Mouse (Mus musculus) ZHBTc4 (cell line): ENCODE measurements around the gene Mgrn1.
A peak's percentile ranks its signal among the peaks of the same experiment; 100 is the strongest.

Source experiments
- DNase-seq: peaks from one replicate; pipeline ENCODE4 v3.0.0-alpha.2; 2011; ENCODE audit warnings: low read depth, low spot score

The Mgrn1 gene

DNA sequence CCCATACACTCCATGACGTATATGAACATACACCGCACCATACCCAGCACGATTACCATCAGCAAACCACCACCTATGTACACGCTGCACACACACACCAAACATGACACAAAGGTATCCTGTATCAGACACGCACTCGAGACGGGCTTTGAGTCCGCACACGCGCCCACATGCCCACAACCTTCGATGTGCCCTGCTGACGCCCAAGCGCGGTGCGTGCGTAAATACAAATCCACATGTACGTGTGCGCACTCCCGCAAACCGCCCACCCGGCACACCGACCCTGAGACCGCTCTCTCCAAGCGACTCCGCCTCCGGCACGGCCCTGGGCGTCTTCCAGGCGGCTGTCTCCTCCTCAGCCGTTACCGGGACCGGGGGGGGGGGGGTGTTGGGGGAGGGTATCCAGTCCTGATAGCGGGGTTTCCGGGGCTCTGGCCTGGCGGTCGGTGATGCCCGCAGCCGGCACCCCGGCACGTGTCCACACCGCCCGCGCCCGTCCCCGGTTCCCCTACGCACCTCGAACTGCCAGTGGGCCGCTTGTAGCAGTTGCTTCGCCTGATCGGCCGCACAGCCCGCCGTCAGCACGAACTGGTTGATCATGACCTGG, 6.8 kb upstream of the Mgrn1 start:
- DNase-seq, result peak; percentile 55

DNA sequence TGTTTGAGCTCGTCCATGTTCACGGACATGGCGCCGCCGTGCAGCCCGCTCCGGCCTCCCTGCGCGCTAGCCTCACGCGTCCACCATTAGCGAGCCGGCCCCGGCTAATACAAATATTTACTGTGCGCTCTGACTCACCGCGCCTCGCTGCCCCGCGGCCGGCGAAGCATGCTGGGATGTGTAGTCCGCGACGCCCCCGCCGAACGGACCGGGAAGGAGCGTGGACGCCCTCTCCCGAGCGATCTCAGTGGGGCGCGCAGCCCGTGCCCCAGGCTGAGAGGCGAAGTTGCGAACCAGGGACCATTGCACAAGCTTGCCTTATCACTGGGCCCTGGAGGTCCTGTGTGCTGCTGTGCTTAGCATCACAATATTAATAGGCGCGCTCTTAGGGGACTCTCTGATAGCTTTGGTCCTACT, 6.3 kb upstream of the Mgrn1 start:
- peak; percentile 89 for DNase-seq

DNA sequence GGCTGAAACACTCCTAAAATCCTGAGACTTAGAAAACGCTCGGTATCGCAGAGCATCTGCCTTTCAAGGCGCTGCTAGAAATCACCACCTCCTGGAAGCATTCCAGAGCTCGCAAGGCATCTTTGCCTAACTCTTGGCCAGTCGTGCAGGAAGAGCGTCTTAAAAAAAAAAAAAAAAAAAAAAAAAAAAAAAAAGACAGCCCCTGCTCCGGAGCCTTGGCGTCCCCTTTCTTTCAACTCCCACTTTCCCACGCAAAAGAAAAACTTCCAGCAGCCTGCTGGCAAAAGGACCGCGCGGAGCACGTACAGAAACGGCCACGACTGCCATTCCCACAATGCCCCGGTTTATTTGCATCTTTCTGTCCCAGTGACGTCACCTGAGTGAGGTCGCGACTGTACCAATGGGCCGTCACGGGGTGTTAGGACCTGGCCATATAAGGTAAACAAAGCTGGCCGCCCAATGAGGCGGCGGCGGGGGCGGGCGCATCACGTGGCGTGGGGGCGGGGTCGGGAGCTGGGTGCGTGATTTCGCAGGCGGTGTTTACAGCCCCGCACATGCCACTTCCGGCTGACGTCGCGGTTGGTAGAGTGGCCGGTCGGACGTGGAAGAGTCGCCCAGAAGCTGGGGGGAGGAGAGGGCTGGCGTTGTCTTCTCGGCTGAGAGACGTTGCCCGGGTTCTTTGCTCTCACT, 5.8 kb upstream of the Mgrn1 start, which contains the start of gene Ubald1:
Ubald1 (minus strand) TSS at position 180 of the 690 bp plus-strand sequence.
- peak; percentile 99 for DNase-seq

DNA sequence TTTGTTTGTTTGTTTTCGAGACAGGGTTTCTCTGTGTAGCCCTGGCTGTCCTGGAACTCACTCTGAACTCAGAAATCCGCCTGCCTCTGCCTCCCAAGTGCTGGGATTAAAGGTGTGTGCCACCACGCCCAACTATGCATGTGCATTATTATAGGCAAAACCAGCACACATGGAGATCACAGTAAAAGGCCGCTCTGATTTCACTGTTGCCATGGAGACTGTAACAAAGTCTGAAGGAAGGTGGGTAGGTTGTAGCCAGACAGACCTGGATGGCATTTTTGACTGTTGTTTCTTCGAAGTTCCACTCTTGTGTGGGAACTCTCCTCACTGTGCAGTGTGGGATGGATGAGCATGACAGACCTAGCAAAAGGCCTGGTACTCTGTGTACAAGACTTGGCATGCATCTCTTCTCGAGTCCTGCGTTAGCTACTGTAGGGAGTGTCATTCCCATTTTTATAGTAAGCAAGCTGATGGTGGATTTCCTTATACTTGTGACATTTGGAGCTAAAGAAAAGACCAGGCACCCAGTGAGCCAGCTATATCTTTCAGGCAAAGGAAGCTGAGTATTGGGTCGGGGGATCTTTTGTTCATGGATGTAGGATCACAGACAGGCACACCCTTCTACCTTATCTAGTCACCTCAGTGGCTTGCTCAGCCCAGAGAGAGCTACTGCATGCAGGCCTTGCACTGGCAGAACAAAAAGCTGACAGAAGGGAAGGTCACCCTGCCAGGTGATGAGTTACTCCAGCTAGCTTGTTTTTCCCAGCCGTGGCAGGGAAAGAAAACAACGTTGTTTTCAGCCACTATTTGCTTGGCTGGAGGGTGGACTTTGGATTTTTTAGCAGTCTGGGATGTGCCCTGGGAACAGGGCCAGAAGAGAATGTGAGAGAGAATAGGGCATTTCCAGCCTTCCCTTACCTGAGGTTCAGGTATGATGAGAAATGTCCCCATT, 4.4 kb upstream of the Mgrn1 start:
- peak; percentile 50 for DNase-seq

DNA sequence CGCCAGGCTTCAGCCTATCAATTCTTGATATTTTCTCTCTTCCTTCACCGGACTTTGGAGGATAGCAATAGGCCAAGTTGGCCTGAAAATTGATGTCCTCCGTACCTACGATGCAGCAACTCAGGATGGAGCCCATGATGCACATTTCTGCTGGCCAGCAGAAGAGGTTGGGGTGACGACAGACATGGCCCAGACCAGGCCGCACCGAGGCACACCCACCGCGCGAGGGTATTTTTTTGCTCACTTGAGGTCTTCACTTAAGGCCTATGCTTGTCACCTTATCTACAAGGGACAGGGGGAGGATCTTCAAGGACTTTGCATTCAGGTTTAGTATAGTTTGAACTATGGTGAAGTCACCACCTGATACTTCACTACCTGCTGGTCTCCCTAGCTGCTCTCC, 1.1 kb upstream of the Mgrn1 start:
- DNase-seq, result no peak

DNA sequence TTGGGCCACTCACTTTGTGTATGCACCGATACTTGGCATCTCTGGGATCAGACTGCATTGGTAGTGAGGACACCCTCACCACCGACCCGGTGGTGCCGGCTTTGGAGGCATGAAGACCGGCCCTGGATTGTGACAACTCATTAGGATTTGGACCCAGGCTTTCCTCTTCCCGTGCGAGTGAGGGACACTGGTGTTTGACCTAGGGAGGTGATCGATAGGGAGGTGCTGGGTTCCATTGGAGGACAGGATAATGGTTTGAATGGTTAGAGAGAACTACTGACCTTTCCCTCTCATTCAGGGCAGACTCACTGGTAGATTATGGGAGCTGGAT, 606 bp downstream of the Mgrn1 start:
- DNase-seq, result no peak

DNA sequence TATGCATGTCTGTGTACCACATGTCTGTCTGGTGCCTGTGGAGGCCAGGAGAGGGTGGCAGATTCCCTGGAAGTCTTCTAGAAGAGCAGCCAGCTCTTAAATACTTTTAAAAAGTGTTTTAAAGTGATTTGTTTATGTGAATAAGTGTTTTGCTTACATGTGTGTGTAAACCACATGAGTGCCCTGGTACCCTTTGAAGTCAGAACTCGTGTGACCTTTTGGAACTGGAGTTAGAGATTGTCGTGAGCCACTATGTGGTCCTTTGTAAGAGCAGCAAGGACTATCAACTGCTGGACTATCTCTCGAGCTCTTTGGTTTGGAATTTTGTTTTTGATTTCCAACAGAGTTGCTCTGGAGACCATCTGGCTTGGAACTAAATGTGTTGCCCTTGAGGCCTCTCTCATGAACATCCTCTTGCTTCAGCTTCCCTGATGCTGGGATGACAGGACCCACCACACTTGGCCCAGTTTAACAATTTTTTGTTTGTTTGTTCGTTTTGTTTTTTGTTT, 4.2 kb downstream of the Mgrn1 start:
- no peak for DNase-seq

DNA sequence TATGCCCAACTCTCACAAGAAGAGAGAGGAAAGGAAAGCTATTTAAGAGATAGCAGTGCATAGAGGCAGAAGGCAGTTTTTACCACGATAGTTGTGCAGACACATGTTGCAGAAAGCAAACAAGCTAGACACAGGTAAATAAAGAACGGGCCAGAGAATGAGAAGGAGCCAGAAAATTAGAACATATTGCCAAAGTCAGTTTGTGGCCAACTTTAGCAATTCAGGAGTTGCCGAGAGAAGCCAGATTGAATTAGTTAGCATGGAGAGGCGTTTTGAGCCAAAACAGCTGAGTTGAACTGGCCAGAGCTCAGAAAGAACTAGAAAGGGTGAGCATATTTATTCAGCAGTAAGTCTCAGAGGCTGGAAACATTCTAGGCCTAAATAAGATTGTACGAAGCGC, 6.1 kb downstream of the Mgrn1 start:
- DNase-seq, result no peak

DNA sequence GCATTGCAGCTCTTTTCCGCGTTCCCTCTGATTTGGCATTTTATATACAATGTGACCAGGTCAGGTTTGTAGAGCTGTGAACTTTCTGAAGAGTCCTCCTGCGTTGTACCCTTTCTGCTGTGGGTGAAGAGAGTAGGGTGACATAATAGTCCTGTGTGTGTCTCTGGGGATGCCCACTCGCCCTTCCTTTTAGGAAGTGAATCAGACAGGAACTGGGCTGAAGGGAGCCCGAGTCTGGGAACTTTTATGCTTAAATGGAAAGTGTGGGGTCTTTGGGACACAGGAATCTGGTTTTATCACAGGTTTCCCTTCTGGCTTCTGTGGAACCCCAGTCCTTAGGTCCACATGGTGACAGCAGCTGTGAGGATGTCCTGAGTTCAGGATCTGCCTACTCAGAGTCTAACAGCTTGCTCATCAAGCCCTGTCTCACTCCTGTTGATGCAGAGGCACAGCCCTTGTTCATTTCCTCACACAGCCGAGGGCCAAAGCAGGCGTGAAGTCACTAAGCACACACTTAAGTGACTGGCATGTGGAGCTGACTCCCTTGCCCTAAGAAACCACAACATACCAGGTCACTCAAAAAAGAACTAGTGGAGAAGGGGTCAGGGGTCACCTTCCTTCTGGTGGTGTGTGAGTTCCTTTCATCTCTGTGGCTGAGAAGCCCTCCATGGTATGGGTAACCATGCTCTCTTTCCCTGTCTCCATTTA, 8.3 kb downstream of the Mgrn1 start:
- DNase-seq, result no peak

DNA sequence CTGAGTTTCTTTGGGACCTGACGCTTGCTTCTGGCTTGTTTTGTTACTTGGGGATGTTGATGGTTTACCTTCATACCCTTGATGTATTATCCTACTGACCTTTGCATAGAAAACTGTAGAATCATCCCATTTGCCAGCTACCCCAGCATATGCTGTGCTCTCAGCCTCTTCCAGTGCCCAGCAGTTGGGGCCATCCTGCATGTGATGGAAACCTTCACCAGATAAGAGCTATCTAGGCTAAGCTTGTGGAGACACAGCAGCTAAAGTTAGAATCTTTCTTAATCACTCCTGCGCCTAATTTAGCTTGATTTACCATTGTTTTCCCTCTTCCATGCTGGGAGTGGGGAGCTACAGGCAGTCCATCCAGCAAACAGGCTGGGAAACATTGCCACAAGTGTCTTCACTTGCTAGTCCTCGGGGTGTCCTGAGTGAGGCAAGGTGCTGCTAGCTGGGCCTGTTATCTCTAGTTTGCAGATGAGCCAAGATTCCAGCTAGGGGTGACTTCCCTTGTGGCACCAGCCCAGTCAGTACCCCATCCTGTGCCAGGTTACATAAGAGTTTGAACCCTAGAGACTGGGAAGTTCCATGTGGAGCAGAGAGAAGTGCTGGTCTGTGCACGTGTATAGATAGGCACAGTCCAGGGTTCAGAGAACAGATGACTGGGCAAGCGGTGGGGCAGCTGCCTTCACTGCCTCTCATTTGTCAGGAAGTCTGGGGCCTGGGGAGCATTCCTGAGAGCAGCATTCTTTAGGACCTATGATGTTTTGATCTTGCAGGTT, 10.4 kb downstream of the Mgrn1 start:
- no peak for DNase-seq

DNA sequence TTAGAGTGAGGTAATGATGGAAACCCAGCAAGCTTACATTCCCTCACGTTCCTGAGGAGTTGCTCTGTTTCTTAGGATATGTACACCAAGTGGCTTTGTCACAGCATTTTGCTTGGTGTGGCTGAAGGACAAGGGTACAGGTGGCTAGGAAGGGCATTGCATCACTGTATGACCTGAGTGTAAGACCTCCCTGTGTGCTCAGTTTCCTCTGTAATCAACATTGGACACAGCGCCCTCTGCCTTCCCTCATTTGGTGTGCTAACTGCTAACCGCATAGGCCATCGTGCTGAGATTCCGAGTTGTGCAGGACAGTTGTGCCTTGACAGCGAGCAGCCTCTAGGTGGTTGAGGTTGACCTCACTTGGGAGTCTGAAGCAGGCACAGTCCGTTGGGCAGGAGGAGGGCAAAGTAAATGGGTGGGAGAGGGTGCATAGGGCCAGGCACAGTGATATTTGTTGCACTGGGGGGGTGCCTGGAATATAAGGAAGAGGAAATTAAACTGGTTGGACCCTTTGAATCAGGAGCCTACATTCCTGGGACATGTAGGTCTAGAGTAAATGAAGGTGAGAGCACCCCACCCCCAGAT, 11.2 kb downstream of the Mgrn1 start:
- DNase-seq, result peak; percentile 76

DNA sequence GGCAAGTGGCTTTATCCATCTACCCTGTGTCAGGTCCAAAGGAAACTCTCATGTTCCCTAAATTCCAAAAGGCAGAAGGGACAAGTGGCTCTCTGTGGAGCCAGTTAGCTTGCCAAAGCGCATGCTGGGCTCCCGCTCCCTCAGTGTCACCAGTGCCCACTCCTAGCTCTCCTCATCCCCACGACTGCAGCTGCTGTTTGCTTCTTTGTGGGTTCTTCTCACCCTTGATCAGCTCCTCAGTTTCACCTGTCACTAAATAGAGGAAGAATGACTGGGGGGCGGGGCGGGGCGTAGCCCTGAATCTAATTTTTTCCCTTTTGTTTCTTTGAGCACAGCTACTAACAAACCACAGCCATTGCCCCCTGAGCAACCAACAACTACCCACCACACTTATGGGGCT, 12.8 kb downstream of the Mgrn1 start:
- DNase-seq, result no peak

DNA sequence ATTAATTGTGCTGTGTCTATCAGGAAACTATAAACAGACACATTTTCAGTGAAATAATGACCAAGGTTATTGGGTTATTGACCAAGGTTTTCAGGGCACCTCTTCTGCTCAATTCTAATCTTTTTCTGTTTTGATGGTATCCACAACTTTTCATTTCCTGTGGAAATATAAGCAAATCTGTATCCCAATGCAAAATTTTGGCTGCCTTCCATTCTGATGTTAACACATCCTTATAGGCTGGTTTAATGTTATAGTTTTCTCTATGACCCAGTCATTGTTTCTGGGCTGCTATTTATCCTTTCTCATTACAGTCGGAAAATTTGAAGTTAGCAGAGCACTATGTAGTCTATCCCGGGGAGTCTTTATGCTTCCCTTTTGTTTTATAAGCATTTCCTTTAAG, 13.7 kb downstream of the Mgrn1 start:
- DNase-seq, result no peak

DNA sequence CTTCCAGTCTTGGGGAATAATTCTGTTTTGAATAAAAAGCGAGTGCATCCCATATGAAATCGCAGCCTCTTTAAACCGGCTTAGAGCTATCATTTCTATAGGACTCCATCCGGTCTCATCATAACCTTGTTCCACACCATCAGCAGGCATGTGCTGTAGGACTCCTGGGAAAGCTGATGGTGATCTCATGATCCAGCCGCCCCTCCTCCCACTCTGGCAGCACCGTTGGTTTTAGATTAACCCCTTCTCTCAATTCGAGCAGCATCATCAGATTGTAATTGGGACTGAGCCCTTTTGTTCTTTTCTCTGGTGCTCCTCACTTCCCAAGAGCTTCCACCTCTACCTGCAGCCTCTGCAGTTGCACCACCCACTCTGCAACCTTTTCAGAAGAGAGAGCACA, 15.1 kb downstream of the Mgrn1 start:
- DNase-seq, result no peak

DNA sequence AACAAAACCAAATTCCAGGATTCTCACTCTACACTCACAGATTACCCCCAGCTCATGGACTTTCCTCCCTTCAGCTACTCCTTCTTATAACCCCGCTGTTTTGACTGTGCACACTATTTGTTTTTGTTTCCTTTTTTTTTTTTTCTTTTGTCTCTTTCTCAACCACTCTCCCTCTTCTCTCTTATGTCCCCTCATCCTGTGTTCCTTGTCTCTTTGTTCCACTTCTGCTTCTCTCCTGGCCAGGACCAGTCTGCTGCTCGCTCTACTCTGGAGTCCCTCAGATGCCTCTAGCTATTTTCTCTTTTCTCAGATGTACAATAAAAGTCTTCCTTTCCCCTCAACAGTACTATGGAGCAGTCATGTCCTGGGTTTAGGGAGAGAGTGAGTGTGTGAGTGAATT, 16.3 kb downstream of the Mgrn1 start:
- no peak for DNase-seq

DNA sequence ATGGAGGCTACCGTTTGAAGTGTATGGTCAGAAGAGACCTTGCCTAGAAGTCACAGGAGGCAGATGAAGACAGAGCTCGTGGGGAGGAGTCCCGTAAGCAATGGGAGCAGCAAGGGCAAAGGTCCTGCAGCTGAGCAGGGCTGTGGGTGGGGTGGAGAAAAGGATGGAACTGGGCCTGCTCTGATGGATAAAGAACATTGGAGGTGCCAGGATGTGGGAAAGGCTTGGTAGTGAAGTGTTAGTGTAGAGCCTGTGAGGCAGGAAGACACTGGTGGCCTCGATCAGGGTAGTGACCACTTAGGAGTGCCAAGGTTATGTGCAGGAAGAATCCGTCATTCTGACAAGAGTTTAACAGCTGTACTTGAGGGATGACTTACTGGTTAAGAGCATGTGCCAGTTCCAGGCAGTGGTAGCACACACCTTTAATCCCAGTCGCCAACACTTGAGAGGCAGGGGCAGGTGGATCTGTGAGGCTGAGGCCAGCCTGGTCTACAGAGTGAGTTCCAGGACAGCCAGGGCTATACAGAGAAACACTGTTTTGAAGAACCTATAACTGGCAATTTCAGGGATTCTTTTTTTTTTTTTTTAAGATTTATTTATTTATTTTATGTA, 17.5 kb downstream of the Mgrn1 start:
- no peak for DNase-seq

DNA sequence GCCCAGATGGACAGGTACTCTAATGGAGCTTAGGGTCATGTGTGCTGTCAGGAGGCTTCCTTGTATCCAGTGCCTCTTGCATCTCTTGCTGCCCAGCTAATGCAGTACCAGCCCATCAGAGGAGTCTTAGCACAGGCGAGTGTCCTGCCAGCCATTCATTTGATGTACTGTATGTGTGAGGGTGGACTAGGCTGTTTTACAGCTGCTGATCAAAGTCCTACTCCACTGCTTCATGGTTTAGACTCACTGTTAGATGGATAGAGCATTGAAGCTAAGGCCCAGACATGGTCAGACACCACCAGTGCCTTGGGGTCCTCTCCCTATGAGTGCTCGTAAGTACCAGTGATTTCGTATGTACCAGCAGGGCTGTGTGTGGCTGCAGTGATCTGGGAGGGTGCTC, 18.8 kb downstream of the Mgrn1 start:
- DNase-seq, result no peak

DNA sequence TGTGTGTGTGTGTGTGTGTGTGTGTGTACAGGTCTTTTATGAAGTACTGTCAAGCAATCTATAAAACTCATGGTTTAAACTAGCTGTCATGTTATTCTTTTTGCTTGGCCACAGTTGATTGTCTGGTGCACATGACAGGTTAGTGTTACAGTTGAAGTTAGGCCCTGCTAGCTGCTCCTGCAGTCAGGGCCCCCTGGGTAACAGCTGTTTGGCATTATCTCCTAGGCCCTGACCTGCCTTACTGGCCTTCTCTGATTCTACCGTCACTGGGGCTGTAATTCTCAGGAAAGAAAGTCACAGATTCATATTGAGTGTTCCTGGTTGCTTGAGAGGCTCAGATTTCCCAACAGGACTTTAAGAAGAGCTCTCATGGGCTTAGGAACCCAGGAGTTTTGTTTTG, 19.5 kb downstream of the Mgrn1 start:
- no peak for DNase-seq

DNA sequence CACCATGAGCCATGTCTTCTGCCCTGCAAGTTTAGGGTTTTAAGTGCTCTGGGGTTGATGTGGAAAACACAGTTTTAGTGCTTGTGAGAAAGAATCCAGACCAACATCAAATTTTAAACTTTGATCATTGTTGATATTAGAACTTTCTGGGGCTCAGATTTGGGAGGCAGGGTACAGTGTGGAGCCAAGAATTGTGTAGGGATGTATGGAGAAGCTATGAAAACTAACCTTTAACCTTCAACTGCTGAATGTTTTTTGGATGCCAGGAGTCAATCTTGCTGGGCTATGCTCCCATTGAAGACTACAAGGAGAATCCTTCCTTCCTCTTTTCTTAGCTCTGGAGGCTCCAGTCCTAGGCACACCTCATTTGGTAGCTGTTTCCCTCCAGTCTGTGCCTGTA, 20.5 kb downstream of the Mgrn1 start:
- DNase-seq, result no peak

DNA sequence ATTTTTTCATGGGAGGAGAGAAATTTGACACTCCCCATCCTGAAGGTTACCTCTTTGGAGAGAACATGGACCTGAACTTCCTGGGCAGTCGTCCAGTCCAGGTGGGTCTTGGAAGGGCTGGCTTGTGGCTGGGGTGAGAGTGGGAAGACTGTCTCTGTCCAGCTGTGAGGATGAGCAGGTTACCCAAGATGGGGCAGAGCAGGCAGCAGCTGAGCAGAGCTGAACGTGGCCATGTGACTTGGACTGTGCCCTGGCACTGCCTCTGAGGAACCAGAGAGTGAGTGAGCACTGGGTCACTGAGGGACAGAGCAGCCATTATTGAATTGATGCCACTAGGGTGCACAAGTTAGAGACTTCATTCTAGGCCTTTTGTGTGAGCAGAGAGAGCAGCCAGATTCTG, 21.3 kb downstream of the Mgrn1 start:
- no peak for DNase-seq
